Mouse (Mus musculus): Measurements from ENCODE around the gene Erg. TPM values are rescaled to one million over a fixed set of nuclear protein-coding genes. Genes with fewer than 3 reads are reported as not detected.

Gene Erg
- polyA plus RNA-seq, 1 experiment, result 4.2 TPM

DNA sequence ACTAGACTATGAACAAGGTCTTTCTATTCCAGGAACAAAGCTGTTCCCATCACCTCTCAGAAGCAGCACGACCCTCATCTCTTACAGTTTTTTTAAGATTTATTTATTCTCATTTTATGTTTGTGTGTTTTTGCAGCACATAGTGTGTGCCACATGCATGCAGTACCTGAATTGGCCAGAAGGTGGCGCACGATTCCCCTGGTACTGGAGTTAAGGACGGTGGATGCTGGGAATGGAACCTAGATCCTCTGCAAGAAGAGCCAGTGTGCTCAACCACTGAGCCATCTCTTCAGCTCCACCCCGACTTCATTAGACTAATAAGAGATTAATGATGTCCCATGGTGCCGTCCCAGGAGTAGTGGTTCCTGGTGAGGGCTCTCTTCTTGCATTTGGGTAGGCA, 29.2 kb upstream of the Erg start:
- TF ChIP-seq POLR2A (IDR thresholded peaks at IDR 0.05; ENCODE audit: low read depth, low read length) (no peak), CTCF (IDR thresholded peaks at IDR 0.05; ENCODE audit: extremely low read depth, insufficient read length, insufficient replicate concordance, low read depth, low read length) (peak; percentile 82; the same call in 1 of the 2 replicates)
- no peak overlapping the region for H3K27ac ChIP-seq (ENCODE audit: insufficient read depth, low read depth, low read length)
- WGBS, result 42% methylated on average over 6 of the region's 6 CpGs
- no peaks in the 10 kb centered on the region for H3K36me3 ChIP-seq (ENCODE audit: control insufficient read depth, insufficient read depth, low read length)
- H3K4me3 ChIP-seq (ENCODE audit: low read depth, low read length), result no peak overlapping the region
- no peaks in the 10 kb centered on the region for H3K4me1 ChIP-seq (ENCODE audit: control insufficient read depth, insufficient read depth, insufficient read length, low read length)
- H3K27me3 ChIP-seq (ENCODE audit: control insufficient read depth, insufficient read depth, low read length), result no peaks in the 10 kb centered on the region

DNA sequence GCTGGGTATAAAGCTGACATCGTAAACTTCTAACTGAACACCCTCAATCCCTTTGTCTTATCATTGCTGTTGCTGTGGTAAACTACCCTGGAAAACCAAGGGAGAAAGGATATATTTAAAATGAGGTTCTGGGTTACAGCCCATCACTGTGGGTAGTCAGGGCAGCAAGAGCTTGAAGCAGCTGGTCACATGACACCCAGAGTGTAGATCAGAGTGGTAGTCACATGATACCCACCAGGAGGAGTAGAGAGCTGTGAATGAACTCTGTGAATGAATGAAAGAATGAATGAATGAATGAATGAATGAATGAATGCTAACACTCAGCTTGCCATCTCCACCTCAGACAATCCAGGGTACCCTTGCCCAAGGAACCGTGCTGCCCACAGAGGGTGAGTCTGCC, 28.1 kb upstream of the Erg start:
- Histone ChIP-seq H3K27ac (ENCODE audit: insufficient read depth, low read depth, low read length) (no peak overlapping the region), H3K27me3 (ENCODE audit: control insufficient read depth, insufficient read depth, low read length) (no peaks in the 10 kb centered on the region), H3K4me3 (ENCODE audit: low read depth, low read length) (no peak overlapping the region), H3K36me3 (ENCODE audit: control insufficient read depth, insufficient read depth, low read length) (no peaks in the 10 kb centered on the region), H3K4me1 (ENCODE audit: control insufficient read depth, insufficient read depth, insufficient read length, low read length) (no peaks in the 10 kb centered on the region)
- 89% methylated on average over 2 of the region's 2 CpGs for WGBS
- TF ChIP-seq POLR2A (IDR thresholded peaks at IDR 0.05; ENCODE audit: low read depth, low read length) (no peak), CTCF (IDR thresholded peaks at IDR 0.05; ENCODE audit: extremely low read depth, insufficient read length, insufficient replicate concordance, low read depth, low read length) (no peak)

GRCm38 (mm10) chr16:95611982-95612746, 25.8 kb upstream of the Erg start:
- TF ChIP-seq POLR2A (IDR thresholded peaks at IDR 0.05; ENCODE audit: low read depth, low read length), result no peak
- TF ChIP-seq CTCF (IDR thresholded peaks at IDR 0.05; ENCODE audit: extremely low read depth, insufficient read length, insufficient replicate concordance, low read depth, low read length), result no peak
- no peaks in the 10 kb centered on the region for H3K36me3 ChIP-seq (ENCODE audit: control insufficient read depth, insufficient read depth, low read length)
- no peaks in the 10 kb centered on the region for H3K27me3 ChIP-seq (ENCODE audit: control insufficient read depth, insufficient read depth, low read length)
- no peaks in the 10 kb centered on the region for H3K4me1 ChIP-seq (ENCODE audit: control insufficient read depth, insufficient read depth, insufficient read length, low read length)
- H3K4me3 ChIP-seq (ENCODE audit: low read depth, low read length), result no peak overlapping the region
- H3K27ac ChIP-seq (ENCODE audit: insufficient read depth, low read depth, low read length), result no peak overlapping the region
- WGBS, result 76% methylated on average over 20 of the region's 20 CpGs

GRCm38 (mm10) chr16:95608624-95609023, 22.2 kb upstream of the Erg start:
- Histone ChIP-seq H3K4me1 (ENCODE audit: control insufficient read depth, insufficient read depth, insufficient read length, low read length) (no peaks in the 10 kb centered on the region), H3K27ac (ENCODE audit: insufficient read depth, low read depth, low read length) (no peak overlapping the region), H3K4me3 (ENCODE audit: low read depth, low read length) (no peak overlapping the region), H3K27me3 (ENCODE audit: control insufficient read depth, insufficient read depth, low read length) (no peaks in the 10 kb centered on the region), H3K36me3 (ENCODE audit: control insufficient read depth, insufficient read depth, low read length) (no peaks in the 10 kb centered on the region)
- TF ChIP-seq POLR2A (IDR thresholded peaks at IDR 0.05; ENCODE audit: low read depth, low read length) (no peak), CTCF (IDR thresholded peaks at IDR 0.05; ENCODE audit: extremely low read depth, insufficient read length, insufficient replicate concordance, low read depth, low read length) (no peak)
- WGBS, result 73% methylated on average over 7 of the region's 7 CpGs

GRCm38 (mm10) chr16:95605304-95605703, 18.9 kb upstream of the Erg start:
- H3K27me3 ChIP-seq (ENCODE audit: control insufficient read depth, insufficient read depth, low read length), result no peaks in the 10 kb centered on the region
- no peak overlapping the region for H3K4me3 ChIP-seq (ENCODE audit: low read depth, low read length)
- H3K27ac ChIP-seq (ENCODE audit: insufficient read depth, low read depth, low read length), result no peak overlapping the region
- no peaks in the 10 kb centered on the region for H3K36me3 ChIP-seq (ENCODE audit: control insufficient read depth, insufficient read depth, low read length)
- TF ChIP-seq CTCF (IDR thresholded peaks at IDR 0.05; ENCODE audit: extremely low read depth, insufficient read length, insufficient replicate concordance, low read depth, low read length) (peak; percentile 92), POLR2A (IDR thresholded peaks at IDR 0.05; ENCODE audit: low read depth, low read length) (no peak)
- no peaks in the 10 kb centered on the region for H3K4me1 ChIP-seq (ENCODE audit: control insufficient read depth, insufficient read depth, insufficient read length, low read length)
- WGBS, result 17% methylated on average over 7 of the region's 7 CpGs

GRCm38 (mm10) chr16:95602504-95602903, 16.1 kb upstream of the Erg start:
- Histone ChIP-seq H3K27me3 (ENCODE audit: control insufficient read depth, insufficient read depth, low read length) (no peaks in the 10 kb centered on the region), H3K4me3 (ENCODE audit: low read depth, low read length) (no peak overlapping the region), H3K4me1 (ENCODE audit: control insufficient read depth, insufficient read depth, insufficient read length, low read length) (no peaks in the 10 kb centered on the region), H3K27ac (ENCODE audit: insufficient read depth, low read depth, low read length) (no peak overlapping the region), H3K36me3 (ENCODE audit: control insufficient read depth, insufficient read depth, low read length) (no peaks in the 10 kb centered on the region)
- TF ChIP-seq CTCF (IDR thresholded peaks at IDR 0.05; ENCODE audit: extremely low read depth, insufficient read length, insufficient replicate concordance, low read depth, low read length) (no peak), POLR2A (IDR thresholded peaks at IDR 0.05; ENCODE audit: low read depth, low read length) (no peak)
- 52% methylated on average over 5 of the region's 5 CpGs for WGBS

DNA sequence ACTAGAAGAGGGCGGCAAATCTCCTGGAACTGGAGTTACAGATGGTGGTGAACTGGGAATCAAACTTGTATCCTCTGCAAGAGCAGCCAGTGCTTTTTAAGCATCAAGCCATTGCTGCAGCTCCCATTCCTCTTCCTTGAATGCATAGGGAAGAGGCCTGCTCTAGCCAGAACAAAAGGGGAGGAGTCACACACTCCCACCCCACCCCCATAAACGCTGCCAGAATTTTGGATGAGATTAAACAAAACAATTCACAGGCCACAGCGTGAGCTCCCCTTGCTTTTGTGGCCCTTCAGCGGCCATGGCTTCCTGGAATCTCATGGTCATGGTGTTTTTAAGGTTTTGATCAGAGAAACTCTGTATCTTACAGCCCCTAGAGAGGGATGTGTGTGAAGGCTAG, 15.4 kb upstream of the Erg start:
- no peak overlapping the region for H3K4me3 ChIP-seq (ENCODE audit: low read depth, low read length)
- H3K27ac ChIP-seq (ENCODE audit: insufficient read depth, low read depth, low read length), result no peak overlapping the region
- TF ChIP-seq CTCF (IDR thresholded peaks at IDR 0.05; ENCODE audit: extremely low read depth, insufficient read length, insufficient replicate concordance, low read depth, low read length), result no peak
- TF ChIP-seq POLR2A (IDR thresholded peaks at IDR 0.05; ENCODE audit: low read depth, low read length), result no peak
- no peaks in the 10 kb centered on the region for H3K36me3 ChIP-seq (ENCODE audit: control insufficient read depth, insufficient read depth, low read length)
- H3K4me1 ChIP-seq (ENCODE audit: control insufficient read depth, insufficient read depth, insufficient read length, low read length), result no peaks in the 10 kb centered on the region
- H3K27me3 ChIP-seq (ENCODE audit: control insufficient read depth, insufficient read depth, low read length), result no peaks in the 10 kb centered on the region
- 49% methylated on average over 4 of the region's 4 CpGs for WGBS
